Mouse (Mus musculus) frontal cortex, postnatal 10 days (tissue): ENCODE measurements around the gene Gm20431.

Source experiments
- DNase-seq, 2 experiments: peaks; one replicate each; pipeline ENCODE4 v3.0.0; 2022; ENCODE audit warnings: low spot score in 2 of 2, mixed read lengths in 1 of 2

Gene Gm20431

DNA sequence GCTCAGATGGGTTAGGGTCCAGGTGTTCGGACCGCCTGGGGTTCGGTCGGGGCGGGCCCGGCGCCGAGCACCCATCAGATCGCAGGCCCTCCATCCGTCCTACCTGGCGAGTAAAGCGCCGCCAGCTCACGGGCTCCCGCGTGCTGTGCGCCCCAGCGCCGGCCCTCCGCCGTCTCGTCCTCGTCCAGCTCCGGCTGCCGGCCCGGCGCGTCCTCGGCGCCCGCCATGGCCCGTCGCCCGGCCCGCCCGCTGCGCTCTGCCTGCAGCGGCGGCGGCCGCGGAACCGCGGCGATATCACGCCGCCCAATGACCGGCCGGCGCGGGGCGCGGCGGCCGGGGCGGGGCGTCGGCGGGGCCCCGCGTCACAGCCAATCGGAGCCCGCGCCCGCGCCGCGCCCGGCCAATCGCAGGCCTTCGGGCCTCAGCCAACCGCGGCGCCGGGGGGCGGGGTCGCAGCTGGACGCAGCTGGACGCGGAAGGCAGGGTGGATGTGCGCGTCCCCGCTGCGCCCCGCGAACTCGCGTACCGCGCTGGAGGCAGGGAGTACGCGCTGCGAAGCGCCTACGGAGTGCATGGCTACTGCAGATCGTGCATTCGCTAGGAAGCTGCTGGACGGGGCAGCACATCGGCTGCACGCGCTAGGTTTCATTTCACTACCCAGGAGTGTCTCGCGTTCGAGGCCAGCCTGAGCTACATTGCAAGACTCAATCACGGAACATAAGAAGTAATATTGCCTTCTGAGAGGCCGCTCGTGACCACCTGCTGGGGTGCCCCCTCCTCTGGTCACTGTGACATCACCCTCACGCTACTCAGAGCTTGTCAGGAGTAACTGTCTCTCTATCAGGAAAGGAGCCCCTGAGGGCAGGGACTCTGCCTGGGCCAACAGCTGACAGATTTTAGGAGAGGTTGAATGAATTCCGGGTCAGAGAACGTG is at the start of gene Gm20431:
Gene Gm20431 (minus strand): TSS at position 227 of the 934 bp plus-strand sequence.
- peak; percentile 93 to 94 for DNase-seq

DNA sequence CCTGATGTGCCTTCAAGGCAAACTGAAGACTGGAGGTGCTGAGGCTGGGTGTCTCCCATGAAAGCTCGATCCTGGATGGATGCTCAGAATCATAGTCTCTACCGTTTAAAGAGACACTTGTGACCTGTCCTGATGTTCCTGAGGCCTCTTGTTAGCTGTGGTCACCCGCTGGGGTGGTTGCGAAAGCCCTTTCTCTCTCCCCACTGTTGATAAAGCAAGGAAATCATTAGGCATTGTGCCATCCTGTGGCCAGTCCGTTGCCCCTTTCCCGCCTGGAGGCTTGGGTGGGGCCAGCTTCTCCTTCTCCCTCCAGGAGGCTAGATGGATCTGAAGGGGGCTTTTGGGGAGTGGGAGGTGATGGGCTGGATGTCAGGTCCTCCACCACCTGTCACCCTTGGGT is 49.3 kb upstream of the Gm20431 start:
- no peak for DNase-seq

DNA sequence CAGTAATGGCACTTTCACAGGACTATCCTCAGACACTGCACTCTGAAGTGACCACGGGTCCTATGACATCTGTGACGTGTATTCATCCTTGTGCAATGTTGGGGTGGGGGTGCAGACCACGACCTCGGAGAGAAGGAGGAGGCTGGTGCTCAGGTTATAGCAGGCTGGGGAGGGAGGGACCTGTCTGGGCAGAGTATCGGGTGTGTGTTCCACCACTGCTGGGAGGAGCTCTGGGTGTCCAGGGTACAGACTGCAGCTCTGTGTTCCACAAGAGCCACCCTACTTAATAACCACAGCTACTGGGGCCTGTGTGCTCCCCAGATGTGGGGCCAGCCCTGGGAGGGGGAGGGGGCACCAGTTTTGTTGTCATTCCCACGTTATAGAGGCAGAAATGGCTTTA is 48.7 kb upstream of the Gm20431 start:
- DNase-seq: no peak

DNA sequence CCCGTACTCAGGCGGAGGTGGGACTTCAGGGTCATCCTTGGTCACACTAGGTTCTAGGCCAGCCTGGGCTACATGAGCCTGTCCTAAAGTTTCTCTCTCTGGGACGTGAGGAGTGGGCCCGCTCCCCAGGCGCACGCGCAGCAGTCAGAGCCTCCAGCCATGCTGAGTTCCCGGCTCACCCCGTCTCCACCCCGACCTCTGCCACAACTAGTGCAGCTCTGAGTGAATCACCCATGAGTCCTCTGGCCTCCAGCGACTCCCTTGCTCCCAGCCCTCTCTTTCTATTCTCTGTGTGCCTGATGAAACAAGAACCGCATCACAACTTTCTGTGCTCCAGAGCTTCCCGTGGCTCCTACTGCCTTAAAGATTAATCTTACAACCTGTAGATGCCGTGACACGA is 47.1 kb upstream of the Gm20431 start:
- no peak for DNase-seq

DNA sequence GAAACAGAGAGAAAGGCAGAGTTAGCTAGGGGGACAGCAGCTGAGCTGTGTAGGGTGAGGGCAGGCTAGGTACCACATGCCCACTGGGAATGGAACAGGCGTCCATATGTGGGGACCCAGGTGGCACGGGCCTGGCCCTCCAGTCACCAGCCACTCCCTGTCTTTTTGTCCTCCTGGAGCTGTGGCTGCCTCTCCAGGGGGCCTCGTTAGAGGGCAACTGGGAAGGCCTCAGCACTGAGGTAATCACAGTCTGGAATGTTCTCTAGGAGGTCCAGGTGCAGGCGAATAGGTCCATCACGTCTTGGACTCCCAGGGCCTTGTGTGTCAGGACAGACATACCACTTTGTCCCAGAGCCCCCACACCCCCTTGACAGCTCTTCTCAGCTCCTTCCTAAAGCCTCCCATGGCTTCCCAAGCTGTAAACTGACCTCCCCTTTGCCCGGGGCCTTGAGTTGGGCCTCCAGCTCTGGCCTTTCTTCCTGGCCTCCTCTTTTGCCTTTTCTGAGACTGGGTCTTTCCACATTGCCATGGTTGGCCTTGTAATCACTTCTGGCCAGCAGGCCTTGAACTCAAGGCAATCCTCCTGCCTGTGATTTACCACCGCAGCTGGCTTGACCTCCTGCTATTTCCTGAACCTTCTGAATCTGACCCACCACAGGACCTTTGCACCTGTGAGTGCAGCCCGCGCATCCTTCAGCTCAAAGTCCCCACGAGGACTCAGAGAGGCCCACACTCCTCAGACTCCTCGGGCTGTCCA is 45.1 kb upstream of the Gm20431 start:
- DNase-seq: no peak

DNA sequence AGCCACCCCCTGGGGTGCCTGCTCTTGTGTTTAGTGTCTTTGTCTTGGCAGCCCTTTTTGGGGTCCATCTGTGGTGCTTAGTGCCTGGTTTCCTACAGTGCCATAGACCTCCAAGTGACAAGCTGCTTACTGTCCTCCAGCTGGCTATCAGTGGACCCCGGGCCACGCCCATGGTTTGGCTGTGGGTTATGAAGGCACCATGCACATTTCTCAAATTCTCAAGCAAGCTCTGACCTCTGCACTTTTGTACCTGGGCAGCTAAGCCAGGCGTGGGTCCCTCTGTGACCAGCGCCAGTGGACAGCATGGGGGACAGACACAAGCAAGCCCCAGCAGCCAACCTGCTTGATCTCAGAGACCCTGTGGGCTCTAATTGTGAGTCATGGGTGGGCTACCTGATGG is 43.1 kb upstream of the Gm20431 start:
- no peak for DNase-seq

DNA sequence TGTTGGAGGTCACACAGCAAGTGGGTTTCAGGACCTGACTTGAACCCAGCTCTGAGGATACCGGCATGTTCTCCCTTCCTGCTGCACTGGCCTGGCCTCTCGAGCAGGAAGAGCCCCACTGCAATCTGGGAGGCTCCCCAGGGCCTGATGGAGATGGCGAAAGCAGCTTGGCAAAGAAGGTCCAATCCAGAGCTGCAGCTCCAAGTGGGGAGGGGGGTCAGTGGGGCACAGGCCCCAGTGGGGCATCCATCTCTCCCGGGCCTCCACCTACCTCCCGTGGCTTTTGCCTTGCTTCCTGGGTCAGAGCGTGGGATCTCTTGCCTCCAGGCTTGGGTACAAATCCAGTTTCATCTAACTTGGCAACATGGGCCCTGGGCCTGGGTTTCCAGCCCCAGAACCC is 40.8 kb upstream of the Gm20431 start:
- no peak for DNase-seq

DNA sequence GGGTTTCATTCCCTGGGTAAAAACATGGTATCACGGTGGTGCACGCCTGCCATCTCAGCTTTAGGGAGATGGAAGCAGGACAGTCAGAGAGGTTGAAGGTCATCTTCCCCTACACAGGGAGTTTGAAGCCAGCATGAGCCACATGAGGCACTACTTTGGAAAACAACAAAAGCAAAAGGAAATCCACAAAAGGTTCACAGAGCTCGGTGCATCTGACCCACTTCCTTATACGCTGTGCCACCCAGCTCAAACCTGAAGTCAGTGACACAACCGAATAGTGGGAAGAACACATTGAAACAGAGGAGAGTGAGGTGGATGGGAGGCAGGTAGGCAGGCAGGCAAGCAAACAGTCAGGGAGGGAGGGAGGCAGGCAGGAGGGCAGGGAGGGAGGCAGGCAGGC is 40.2 kb upstream of the Gm20431 start:
- DNase-seq: no peak

DNA sequence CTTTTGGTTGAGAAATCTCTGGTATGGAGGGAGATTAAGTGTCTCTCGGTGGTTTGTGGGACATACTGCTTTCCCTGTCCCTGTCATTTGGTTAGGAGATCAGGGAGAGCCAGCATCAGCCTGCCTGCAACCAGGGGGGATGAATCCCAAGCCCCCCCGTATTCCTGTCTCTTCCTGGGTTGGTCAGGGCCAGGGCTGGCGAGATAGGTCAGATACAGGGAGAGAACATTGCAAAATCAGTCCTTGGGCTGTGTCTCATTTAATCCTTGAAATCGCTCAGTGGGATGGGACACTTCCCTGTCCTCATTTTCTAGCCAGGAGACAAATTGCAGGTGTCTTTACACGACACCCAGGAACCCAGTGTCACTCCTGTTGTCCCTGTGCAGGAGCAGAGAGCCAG is 38.7 kb upstream of the Gm20431 start:
- no peak for DNase-seq

DNA sequence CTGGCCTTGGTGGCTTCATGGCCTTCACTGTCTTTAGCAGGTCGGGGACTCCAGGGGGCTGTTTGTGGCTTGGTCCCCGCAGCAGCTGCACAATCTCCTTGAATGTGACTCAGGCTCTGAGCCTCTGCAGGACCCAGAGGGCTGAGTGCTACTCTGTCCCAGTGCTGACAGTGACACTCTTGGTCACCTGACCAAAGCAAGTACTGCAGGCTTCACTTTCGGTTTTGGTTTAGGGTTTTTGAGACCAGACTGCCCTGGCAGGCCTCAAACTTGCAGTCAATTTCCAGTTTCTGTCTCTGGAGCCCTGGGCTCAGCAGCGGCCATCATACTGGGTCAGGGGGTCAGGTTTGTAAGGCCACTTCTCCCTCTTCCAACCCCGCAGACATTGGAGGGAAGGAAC is 36.6 kb upstream of the Gm20431 start:
- DNase-seq: no peak

DNA sequence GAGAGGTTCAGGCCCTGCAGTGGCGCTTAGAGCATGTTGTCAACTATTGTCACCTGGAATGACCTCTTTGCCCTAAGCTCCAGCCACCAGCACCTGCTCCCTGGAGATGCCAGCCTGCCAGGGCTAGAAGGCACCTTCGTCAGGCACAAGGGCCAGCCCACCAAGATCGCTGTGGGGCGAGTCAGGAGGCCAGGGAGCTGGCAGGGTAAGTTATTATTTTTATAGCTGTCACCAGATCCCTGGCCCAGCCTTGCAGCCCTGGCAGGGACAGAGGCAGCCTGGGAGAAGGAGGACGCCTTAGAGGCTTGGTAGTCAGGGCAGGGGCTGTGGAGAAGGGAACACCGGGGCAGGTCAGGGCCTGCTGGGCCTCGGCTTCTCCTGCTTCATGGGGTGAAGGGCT is 34.8 kb upstream of the Gm20431 start:
- DNase-seq: no peak

DNA sequence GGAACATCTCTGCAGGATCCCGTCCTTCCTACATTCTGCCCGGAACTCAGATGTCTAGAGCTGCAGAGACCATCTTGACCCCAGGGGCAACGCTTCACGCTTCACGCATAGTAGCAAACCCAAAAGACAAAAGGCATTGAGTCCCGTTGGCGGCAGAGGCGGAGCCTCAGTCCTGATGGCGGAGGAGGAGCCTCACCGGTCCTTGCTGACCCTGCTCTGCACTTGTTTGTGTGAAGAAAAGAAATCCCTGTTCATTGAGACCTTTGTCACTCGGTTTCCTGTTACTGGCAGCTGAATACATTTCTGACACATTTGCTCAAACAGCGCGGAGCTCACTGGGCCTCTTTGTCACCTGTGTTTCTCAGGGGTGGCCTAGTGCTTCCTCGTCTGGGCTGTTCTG is 34.2 kb upstream of the Gm20431 start:
- DNase-seq: no peak

DNA sequence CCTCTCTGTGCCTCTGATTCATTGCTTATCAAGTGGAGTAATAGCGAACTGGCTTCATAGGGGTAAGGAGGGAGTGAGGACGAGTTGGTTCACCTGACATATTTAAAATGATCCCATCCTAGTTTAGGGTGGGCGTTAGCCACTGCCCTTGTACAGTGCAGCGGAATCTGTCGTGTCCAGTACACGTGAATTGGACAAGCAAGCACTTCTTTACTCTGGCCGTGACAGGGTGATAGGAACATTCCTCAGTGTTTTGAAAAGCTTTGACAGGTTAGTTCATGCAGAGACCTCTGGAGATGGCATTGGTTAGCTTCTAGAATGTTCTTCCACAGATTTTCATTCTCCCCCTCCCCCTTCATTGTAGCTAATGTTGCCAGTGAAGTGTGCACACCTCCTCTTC is 33.7 kb upstream of the Gm20431 start:
- DNase-seq: no peak

DNA sequence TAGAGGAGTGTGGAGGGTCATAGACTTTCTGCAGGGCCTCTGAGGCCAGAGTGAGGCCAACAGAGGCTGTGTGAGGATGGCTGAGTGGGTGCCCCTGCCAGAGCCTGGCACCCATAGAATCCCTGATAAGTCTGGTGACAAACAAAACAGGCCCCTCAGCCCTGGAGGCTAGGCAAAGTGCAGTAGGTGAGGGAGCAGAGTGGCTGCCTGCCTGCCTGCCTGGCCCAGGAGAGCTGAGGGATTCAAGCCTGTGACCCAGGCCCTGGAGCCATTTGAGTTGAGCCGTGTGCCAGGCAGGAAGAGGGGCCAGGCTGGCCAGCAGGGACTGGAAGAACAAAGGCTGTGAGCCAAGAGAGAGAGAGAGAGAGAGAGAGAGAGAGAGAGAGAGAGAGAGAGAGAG is 32.9 kb upstream of the Gm20431 start:
- DNase-seq: no peak

DNA sequence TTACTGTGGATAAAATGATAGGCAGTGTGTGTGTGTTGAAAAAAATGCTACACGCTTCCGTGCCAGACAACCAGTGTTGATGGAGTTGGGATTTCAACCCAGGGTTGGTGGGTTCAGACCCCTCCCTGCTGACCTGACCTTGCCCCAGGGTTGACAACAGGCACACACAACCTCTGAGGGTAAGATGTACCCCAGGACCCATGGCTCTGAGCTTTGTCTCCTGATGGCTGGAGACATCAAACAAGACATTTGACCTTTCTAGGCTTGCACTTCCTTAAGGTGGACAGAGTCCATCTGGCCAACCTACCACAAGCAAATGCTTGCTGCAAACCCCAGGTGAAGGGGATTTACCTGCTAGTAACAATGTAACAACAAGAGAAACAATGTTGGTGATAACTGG is 32.2 kb upstream of the Gm20431 start:
- no peak for DNase-seq

DNA sequence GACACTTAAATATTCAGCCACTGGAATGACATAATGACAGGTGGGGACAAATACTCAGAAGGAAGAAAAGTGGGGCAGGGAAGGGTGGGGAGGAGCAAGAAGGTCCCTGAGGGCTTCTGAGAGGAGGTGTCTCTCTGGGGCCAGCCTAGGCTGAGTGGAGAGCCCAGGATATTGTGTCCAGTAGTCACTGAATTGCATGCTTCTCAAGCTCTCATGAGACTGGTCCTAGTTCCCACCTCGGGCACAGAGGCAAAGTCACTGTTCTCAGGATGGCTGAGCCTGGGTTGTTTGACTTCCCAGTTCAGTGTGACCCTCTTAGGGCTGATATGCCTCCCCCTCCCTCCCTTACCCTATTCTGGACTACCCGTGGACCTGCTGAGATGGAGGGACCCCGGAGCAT is 31.5 kb upstream of the Gm20431 start:
- no peak for DNase-seq

DNA sequence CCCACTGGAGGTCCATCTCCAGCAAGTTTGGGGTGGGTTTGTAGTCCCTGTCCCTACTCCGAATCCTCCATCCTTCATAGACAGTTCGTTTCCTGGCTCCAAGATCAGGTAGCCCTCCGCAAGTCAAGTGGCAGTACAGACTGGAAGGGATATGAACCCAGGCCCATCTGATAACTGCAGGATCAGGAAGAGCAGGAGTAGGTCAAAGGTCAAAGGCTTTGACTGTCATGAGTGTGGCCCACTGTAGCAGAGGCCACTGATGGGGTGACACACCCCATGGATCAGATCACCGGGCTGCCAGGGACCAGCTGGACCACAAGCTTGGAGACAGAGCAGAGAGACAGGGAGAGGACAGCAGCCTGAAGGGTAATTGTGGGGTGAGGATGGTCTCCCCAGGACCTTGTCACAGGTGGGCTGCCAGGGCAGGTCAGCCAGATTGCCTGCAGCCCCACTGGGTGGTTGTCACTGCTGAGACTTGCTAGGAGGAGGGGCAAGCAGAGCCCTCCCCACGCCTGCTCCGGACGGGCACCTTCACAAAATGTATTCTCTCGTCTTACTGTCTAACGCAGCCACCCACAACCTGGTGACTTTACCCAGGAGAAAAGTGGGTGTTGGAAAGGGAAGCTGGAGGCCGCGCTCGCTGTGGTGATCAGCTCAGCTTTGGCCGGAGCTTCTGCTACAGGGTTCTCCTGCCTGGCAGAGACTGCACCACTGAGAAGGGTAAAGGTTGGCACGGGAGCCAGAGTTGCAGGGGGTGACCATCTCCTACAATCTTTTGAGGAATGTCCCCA is 30.8 kb upstream of the Gm20431 start:
- no peak for DNase-seq

DNA sequence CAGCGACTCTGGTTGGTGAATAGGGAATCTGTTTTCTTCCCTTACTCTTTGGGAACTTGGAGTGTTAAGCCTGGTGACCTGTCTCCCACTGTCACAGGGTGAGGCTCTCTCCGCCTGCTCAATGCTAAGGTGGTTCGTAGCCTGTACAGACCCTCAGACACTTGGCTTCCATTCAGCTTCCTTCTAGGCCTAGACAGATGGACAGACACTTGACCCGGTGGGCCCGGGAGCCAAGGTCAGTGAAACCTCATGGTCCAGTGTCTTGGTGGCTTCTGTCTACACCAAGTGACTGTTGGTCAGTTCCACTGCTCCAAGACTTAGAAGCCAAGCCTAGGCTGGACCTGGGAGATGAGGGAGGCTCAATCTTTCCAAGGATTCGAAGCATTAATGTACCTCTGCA is 30.1 kb upstream of the Gm20431 start:
- DNase-seq: no peak

DNA sequence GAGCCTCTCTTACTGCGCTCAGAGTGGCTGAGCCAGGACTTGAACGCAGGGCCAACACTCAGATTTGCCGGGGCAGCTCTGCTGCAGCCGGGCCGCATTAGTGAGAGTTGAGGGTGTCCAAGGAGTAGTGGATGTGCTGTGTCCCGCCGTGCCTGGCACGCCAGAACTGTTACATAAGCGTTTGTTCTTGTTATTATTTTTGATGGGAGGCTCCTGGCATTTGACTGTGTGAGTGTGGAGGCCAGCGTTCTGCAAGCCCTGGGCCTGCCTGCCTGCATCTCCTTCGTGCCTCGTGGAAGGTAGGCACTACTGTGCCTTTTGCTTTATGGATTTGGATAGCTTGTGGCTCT is 29.6 kb upstream of the Gm20431 start:
- DNase-seq: no peak

DNA sequence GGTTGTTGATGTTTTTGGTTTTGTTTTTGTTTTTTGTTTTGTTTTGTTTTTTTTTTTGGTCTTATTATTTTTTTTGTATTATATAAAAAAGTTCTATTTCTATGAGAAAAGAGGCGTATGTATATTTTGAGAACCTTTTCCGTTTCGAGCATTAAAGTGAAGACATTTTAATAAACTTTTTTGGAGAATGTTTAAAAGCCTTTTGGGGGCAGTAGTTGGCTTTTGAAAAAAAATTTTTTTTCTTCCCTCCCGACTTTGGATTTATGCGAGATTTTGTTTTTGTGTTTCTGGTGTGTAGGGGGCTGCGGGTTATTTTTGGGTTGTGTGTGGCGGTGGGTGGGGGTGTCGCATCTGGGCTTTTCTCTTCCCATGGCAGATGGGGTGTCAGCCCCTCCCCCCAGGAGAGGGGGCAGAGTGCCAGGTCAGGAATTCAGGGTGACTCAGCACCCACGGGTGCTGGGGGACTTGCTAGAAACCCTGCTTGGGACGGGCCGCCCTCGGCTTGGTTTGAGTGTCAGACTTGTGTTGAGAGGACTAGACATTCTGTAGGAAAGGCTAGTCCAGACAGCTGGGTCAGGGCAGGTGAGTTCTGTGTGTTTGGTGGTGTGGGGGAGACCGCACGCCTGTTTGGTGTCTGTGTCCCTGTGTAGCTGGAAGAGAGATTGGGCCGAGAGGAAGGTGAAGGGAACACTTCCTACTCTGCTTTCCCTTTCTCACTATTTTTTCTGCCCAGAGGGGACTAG is 29.1 kb upstream of the Gm20431 start:
- DNase-seq: peak; percentile 41 to 70

DNA sequence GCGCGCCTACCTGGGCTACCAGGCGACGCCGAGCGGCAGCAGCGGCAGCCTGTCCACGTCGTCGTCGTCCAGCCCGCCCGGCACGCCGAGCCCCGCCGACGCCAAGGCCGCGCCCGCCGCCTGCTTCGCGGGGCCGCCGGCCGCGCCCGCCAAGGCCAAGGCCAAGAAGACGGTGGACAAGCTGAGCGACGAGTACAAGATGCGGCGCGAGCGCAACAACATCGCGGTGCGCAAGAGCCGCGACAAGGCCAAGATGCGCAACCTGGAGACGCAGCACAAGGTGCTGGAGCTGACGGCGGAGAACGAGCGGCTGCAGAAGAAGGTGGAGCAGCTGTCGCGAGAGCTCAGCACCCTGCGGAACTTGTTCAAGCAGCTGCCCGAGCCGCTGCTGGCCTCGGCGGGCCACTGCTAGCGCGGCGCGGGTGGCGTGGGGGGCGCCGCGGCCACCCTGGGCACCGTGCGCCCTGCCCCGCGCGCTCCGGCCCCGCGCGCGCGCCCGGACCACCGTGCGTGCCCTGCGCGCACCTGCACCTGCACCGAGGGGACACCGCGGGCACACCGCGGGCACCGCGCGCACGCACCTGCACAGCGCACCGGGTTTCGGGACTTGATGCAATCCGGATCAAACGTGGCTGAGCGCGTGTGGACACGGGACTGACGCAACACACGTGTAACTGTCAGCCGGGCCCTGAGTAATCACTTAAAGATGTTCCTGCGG is 28.4 kb upstream of the Gm20431 start, which contains the start of gene Tmem189:
Gene Tmem189 (minus strand): TSS at position 322 of the 718 bp plus-strand sequence.
- DNase-seq: peak in 1 of 2 experiments; percentile 51
